Mouse (Mus musculus): ENCODE data around the gene Fam181a.

- no peak for TF ChIP-seq CTCF (IDR thresholded peaks at IDR 0.05; ENCODE audit: borderline replicate concordance, insufficient read depth, low read depth, low read length)
- TF ChIP-seq POLR2A (IDR thresholded peaks at IDR 0.05; ENCODE audit: borderline replicate concordance, insufficient read depth, low read length): no peak
These were observed 23.5 kb upstream of the Fam181a start for GRCm38 (mm10) chr12:103287276-103287675.

Data from cerebellum, adult 2 months (tissue).